Mouse (Mus musculus): ENCODE data around the gene Heatr3. TPM values are rescaled to one million over a fixed set of nuclear protein-coding genes. Genes with fewer than 3 reads are reported as not detected.

Heatr3 gene
- 10 to 100 TPM; 27.7 to 28.0 TPM for total RNA-seq (2023)

DNA sequence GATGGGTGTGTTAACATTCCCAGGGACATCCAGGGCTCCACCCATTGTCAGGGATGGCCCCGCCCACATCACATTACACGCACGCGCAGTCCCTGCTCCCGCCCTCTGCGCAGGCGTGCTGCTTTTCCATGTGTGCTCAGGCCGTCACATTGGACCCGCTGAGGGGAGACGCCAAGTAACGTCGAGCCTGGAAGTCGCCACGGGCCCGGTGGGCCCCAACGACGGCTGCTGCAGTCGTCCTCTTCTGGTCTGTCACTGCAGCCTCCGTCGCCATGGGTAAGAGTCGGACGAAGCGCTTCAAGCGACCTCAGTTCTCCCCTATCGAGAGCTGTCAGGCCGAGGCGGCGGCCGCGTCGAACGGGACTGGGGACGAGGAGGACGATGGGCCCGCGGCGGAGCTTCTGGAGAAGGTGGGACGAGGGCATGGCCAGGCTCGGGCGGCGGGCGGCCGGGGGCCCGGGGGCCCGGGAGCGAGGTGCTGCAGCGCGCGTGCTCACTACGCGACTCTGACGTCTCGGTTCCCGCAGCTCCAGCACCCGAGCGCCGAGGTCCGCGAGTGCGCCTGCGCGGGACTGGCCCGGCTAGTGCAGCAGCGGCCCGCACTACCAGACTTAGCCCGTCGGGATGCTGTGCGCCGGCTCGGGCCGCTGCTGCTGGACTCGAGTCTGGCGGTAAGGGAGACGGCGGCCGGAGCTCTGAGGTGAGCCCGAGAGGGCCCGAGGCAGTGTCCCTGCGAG, at the start of gene Heatr3:
Gene Heatr3 (plus strand): TSS at position 108 of the 737 bp plus-strand sequence.

GRCm38 (mm10) chr8:88118456-88119036, 19.1 kb upstream of the Heatr3 start, which contains the start of gene Cnep1r1:
Cnep1r1 (plus strand) TSS chr8:88118769.

DNA sequence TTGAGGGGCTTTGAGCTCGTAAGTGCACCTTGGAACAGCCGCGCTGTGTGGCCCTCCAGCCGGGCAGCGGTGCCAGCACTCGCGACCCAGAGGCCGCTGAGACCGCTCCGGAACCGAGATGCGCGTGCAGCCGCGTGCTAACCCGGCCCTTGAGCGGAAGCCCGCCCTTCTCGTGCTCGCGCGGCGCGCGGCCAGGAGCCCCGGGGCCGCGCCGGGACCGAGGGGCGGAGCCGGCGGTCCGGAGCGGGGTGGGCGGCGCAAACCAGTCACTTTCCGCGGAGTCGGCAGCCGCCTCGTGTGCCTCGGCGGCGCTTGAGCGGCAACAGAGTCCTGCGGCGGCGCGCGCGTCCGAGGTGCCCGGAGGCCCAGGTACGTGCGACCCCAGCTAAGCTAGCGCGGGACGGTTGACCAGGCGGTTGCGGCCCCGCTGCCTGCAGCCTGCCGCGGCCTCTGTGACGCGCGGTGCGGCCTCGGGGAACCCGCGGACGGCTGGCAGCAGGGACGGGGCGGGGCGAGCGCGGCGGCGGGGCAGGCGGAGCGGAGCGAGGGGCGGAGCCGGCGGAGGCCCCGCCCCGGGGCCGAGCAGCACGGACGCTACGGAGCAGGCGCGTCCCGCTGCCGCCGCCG, 61.4 kb downstream of the Heatr3 start, which contains the start of gene Tent4b:
Gene Tent4b (plus strand): TSS at position 269 of the 627 bp plus-strand sequence.

Other genes starting within 250 kb of the Heatr3 start
- not detected for gene Zfp423, start 178.3 kb upstream of the Heatr3 start, total RNA-seq (2023)
- 10 to 100 TPM; 23.6 to 27.6 TPM for gene Cnep1r1, start 19.1 kb upstream of the Heatr3 start, total RNA-seq (2023)
- 10 to 100 TPM; 36.9 to 39.0 TPM for gene Tent4b, start 61.4 kb downstream of the Heatr3 start, total RNA-seq (2023)
- 100 to 1,000 TPM; 162 to 166 TPM for gene Adcy7, start 134.5 kb downstream of the Heatr3 start, total RNA-seq (2023)
- gene Brd7, start 224.3 kb downstream of the Heatr3 start, total RNA-seq (2023) = 10 to 100 TPM; 69.7 to 81.6 TPM